Mouse (Mus musculus): ENCODE measurements around the gene Pak2.
"Not testable (repeated sequence)": the region's sequence is repeated elsewhere in the genome, so short reads cannot be mapped to it uniquely, and the experiment has no call there.

Pak2 gene

DNA sequence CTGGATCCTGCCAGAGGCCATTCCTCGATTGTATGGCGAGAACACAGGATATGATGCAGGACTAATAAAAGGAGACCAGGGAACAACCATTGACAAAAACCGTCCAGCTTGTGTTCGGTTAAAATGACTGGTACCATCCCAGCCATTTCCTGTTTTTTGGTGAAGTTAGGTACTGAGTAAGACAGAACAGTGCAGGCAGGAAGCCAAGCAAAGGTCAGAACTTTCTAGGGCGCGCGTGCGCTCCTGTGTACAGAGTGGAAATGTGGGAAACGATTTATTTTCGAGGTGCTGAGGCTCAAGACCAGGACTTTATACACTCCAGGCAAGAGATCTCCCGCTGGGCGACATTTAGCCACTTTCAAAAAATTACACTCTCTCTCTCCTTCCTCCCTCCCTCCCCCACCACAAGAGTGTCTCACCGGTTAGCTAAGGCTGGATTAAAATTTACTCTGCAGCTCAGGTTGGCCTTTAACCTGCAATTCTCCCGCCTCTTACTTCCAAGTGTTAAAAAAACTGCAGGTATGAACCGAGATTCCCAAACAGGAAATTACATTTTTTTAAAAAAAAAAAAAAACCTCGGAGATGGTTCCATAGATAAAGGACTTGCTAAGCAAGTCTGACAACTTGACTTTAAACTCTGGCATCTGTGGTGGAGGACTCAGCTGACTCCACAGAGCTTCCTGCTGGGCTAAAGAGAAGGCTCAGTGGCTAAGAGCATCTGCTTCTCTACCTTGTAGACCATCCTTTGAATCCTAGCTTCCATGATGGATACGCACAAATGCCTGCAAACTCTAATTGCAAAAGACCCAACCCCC, 8.7 kb upstream of the Pak2 start:
- DNase-seq: peak; percentile 37

DNA sequence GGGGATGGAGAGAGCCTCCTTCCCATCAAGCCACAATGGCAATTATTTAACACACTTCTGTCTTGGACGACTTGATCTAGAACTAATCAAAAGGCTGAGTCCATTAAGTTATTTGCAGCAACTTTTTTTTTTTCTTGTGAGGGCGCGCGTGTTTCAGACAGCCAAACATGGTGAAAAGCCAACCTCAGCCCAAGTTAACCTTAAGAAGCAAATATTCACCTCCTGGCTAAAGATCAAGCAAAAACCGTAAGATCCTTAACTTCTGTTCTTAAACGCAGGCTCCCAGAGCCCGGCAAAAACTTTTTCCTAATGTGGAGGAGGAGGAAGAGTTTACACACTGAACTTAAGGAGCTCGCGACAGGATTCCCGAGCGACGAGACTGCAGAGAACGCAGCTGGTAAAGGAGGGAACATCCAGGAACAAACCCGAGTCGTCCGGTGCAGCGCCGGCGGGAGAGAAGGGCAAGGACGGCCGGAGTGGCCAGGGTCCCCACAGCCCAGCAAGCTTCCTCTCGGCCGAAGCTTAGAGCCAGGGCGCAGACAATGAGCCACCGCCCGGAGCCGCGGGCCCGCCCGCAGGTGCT, 643 bp downstream of the Pak2 start:
- peak; percentile 48 for DNase-seq

DNA sequence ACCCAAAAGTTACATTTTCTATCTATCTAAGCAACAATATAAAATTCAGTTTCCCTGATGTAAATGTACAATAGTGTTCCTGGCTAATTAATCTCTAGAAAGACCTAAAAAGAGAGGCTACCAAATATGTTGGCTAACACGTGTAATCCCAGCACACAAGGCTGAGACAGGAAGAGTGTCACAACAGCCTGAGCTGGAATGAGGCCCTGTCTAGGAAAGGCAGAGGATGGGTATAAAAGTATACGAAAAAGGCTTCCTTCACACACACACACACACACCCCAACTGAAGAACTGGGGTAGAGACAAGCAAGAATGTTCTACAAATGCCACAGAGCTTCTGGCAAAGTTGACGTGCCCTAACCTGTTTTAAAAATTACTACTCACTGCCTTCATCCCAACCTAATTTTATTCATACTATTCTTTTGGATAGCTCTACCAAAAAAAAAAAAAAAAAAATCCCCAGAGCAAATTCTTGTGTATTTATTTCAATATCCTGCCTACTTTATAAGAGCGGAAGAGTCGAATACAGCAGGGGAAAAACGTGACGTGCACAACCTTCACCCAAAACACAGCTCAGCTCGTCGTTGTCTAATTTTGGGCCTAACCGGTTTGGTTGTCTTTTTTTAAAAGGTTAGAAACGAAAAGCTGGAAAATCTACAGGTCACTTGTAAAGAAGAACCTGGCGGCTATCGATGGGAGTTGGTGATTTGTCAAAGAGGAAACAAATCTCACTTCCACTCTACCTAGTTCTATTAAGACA, 1.3 kb downstream of the Pak2 start:
- no peak for DNase-seq

DNA sequence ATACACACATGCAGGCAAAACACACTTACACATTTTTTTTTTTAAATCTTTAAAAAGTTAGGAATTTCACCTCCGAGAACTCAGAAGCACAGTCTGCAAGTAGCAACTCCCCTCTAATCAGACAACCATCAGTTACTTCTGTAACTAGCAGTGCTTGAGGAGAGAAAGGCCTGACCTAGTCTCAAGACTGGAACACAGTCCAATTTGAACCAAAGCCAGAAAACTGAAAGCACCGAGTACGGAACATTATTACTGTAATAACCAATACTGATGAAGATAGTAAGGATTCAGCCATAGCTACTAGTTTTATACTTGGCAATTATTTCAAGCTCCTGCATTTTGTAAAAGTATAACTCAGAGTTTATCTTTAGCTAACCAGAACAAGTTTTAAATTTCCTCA, 2.7 kb downstream of the Pak2 start:
- DNase-seq: no peak

DNA sequence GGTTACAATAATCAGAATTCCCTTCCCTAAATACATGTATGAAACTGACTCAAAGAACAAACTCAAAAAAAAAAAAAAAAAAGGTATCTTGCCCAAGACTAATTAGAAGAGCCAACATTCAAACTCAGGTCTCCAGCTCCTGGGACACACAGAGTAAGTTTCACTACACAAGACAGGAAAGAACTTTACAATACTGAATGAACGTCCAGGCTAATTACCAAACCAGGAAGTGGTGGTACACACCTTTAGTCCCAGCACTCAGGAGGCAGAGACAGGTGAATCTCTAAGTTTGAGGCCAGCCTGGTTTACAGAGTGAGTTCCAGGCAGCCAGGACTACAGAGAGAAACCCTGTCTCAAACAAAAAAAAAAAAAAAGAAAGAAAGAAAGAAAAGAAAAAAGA, 3.4 kb downstream of the Pak2 start:
- DNase-seq: no peak

DNA sequence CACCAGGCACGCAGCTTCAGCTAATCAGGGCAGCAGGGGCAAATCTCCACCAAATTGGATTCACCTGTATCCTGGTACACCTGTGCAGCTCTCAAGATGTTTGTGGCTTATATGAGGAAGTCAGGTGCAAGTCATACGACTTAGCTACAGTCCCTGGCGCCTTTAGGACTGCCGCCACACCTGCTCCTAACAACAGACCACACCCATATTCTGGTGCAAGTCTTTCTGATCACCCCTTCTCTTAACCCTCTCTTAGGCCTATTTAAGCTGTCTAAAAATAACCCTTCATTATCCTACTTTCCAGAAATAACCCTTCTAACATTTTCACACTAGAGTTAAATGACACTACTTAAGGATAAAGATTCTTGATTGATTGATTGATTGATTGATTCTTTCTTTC, 9.1 kb downstream of the Pak2 start:
- DNase-seq: not testable (repeated sequence)

DNA sequence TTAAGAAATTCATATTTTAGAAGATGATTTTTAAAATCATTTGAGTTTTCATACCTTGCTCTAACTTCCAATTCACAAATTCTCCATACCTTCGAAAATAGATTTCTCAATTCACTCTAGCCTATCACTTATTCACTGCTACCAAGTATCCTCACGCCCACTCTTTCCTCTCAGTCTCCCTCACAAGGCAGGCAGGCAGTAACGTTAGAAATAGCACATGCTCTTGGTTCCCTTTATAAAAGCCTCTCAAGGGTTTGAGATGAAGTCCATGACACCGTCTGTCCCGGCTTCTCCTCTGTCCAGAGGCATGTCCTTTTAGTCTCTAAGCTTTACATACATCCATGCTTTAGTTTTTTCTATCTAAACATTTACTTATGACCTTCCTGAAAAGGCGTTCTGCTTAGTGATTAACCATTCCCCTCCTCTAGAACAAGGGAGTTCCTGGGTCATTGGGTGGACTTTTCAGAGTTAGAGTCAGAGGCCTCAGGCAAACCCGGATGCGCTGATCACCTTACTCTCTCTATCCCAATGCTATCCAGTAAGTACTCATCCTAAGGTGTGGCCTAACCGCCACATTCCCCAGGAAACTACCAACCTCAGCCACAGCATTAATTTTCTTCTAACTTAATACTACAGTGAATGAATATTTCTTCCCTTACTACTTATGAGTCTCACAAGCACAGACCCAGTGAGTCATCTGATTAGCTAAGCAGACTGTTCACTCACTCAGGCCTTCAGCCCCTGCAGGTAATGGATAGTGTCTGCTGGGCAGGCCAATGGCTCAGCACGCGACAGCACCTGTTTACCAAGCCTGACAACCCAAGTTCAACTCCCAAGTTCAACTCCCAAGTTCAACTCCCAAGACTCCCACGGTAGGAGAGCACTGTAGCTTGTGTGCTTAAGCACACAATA, 10.5 kb downstream of the Pak2 start:
- DNase-seq: no peak

DNA sequence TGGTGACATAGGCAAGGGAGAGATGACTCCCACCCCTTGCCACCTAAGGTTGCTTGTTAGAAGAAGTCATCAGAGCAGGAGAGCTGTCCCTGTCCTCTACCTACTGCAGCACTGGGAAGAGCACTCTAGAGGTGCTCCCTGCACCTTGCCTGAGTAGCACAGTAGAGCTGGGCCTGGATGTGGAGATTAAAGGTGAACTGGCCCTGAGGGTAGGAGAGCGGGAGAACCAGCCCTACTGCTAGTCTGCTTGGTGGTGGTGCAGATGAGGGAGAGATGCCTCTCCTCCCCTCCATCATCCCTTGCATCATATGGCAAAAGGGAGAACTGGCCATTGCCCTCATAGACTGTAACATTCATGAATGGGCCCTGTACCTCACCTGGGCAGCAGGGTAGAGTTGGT, 12.2 kb downstream of the Pak2 start:
- no peak for DNase-seq

DNA sequence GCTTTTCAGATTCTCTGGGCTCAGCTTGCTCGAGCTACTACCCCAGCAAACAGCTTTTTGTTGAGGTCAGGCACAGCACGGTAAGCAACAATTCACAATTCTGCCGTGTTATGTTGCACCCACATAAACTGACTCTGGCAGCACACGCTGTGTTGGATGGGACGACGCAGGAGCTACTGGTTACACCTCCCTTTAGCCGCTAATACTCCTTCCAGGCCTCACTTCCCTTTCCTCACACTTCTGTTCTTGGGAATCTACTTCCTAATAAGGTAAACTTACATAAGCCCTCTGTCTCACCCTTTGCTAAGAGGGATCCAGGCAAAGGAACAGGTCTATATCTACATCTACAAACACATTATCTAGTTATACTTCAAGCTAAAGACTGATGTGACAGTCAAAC, 15.2 kb downstream of the Pak2 start:
- DNase-seq: no peak

DNA sequence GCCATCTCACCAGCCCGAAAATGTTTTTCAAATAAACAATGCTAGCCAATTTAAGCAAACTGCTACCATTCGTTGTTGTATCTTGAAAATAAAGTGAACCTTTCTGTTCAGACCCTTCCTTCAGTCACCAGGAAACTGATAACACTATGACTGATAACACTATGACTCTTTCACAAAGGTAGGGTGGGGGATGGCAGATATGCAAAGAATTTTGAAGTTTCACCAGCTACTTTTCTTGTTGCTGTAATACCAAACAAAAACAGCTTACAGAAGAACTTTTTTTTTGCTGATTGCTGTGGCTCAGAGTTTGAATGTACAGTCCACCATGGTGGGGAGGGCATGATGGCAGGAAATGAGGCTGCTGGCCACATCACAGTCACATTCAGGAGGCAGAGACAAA, 16.9 kb downstream of the Pak2 start:
- DNase-seq: no peak

DNA sequence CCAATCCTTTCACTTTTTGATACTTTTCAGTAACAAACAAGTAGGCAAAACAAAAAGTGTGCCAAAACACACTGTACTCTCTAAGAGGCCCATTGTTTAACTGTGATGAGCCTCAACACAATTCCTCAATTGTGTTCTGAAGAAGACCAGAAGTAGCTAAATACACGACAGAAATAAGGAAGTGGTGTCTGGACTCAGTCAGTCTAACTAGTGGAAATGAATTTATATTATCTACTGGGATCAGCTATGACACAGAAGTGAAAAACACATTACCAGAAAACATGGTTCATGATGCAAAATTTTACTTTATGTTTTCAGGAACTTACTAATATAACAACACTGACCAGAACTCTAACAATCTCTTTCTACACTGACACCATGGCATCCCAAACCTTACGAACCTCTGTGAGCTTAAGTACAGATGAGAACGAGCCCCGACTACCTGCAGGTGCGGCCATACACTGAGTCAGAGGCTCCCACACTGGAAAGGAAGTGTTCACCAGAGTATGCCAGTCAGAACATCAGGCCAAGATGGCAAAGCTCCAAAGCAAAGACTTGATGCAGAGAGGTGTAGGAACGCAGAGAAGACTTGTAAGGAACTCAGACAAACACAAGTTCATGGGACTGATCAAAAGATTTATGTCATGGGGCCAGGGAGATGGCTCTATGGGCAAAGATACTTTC, 19.2 kb downstream of the Pak2 start:
- peak; percentile 22 for DNase-seq

DNA sequence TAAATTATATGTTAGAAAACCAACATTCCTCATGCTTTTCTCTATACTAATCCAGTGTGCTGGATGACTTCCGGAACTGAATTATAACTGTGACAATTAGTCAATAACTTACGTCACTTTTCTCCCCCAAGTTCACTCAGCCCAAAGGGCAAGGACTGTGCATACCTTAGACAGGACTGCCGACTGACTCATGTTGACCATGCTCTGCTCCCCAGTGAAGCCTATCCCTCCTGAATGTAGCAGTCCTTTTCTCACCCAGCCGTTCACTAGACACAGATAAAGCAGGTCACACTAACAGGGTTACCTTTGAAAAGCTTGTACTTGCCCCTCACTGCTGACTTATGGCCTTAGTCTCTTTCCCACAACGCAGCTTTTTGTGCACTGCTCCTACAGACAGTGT, 20.3 kb downstream of the Pak2 start:
- DNase-seq: no peak

DNA sequence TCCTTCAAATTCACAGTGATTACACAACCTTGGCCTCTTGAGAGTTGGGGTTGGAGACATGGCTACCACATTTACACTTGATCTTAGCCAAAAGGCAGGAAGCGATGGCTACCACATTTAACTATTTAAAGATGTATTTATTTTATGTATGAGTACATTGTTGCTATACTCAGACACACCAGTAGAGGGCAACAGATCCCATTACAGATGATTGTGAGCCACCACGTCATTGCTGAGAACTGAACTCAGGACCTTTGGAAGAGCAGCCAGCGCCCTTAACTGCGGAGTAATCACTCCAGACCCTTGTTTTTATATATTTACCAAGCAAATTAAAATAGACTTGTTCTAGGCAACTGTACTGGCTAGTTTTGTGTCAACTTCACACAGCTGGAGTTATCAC, 36.8 kb downstream of the Pak2 start:
- no peak for DNase-seq

DNA sequence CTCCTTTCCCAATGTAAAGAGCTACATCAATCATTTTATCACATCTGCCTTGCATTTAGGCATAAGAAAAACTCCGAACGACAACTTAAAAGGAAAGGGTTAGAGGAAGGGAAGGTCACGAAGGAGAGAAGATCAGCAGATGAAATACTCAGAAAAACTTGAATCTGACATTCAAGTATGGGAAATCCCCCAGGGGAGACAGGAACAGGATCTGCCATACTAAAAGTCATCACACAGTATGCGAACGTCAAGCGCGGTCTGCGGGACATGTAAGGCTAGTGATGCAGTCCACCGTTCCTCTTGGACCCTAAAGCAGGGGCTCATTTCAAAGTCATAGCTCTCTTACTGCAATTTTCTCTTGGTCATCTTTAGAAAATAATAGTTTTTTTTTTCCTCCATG, 59.5 kb downstream of the Pak2 start:
- DNase-seq: no peak

DNA sequence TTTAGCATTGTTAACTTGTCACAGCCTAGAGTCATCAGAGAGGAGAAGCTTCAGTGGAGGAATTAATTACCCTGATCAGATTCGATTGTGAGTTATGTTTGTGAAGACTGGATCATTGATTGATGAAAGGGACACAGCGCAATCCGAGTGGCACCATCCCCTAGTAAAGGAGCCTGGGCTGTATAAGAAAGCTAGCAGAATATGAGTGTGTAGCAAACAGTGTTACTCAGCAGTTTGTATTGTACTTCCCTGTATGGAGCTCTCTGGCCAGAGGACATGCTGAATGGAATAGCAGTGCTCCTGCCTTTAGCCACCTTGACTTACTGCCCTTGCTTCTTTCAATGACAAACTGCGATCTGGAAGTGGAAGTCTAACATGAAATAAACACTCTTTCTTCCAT, 68.8 kb downstream of the Pak2 start:
- no peak for DNase-seq

DNA sequence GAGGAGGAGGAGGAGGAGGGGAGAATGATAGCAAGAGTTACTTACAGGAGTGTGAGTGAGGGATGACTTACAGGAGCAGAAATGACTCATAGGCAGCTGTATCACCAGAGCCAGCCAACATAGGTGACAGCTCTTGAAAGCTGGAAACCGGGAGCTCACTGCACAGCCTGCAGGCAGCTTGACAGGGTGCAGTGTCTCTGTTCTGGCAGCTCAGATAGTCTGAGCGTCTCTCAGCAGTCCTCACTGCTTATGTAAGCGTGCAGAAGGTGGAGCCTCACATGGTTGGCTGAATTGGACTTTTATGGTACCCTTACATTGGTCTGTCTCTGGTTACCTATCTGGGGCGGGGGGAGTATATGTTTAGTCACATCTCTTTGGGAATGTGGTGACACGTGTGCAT, 69.2 kb downstream of the Pak2 start:
- DNase-seq: no peak

DNA sequence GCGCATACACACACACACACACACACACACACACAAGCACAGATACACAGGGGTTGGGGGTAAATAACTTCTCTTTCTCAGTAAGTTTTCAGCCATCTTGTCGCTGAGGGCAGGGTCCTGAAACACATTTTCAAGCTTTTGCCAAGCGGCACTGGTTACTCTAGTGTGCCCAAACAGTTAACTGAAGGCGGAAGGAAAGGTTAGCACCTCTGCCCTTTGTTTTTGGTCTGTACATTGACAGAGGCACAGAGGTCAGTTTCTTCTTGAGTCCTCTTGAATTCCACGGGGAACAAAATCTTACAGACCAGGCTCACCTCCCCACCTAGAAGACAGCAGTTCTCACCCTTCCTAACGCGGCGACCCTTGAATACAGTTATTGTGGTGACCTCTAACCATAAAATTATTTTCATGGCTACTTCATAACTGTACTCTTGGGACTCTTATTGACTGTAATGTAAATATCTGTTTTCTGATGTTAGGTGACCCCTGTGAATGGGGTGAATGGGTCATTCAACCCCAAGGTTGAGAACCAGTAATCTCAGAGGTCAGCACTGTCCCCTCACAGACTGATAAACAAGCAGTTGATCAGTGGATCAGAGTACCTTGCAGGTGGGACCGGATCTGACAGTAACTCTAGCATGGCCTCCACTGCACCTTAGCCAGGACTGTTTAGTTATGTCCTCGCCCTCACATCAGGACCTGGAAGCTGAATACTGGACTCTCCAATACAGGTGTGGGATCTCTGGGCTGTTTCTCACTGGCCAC, 70.4 kb downstream of the Pak2 start:
- DNase-seq: no peak

DNA sequence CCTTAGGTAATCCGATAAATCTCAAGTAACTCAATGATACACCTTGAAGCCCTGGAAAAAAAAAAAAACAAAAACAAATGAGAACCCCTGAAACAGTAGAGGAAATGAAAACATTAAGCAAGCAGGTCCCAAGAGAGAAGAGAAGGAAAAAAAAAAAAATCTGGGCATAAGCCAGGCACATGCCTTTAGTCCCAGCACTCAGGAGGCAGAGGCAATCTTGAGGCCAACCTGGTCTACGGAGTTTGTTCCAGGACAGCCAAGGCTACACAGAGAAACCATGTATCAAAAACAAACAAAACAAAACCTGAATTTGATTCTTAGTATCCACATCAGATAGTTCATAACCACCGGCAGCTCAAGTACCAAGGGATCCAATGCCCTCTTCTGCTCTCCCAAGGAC, 74.4 kb downstream of the Pak2 start:
- DNase-seq: no peak

DNA sequence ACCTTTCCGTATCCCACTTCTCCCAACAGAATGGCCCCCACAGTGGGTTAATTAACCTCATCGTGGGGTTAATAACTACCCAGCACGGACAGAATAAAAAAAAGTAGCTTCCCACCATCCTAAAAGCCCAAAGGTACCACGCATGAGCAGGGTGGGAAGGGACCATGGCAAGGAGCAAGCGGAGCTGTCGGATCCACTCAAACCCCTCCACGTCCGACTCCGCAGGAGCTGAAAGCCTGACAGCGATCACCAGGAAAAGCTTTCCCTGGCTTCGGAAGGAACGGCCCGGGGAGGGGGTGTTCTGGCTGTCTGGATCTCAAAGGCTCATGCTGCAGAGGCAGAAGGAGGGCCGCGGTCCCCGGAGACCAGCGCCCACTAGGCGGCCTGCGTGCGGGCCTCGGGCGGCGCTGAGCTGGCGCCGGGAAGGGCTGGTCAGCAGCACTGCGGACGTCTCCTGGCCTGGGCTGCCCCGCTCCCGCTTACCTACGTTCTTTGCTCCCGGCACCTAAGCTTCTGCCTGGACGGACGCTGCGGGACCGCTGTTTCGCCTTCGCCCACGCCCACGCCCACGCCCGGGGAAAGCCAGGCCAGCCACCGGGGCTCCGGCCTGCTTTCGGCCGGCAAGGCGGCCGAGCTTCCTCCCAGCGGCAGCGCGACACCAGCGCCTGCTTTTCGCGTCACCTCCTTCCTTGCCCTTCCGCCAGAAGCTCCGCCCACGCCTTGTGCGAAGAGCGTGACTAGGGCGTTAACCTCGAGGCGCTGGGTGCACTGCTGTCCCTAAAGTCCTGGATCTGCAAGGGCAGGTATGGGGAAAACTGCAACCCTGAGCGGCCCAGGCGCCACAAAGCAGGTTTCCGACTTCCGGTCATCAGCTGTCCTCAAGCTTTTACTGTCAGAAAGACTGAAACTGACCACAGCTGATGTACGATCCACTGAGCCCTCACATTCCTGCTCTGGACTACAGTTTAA, 76.3 kb downstream of the Pak2 start, which contains the start of gene Senp5:
Senp5 (minus strand) TSS at position 779 of the 969 bp plus-strand sequence.
- DNase-seq: peak; percentile 91

DNA sequence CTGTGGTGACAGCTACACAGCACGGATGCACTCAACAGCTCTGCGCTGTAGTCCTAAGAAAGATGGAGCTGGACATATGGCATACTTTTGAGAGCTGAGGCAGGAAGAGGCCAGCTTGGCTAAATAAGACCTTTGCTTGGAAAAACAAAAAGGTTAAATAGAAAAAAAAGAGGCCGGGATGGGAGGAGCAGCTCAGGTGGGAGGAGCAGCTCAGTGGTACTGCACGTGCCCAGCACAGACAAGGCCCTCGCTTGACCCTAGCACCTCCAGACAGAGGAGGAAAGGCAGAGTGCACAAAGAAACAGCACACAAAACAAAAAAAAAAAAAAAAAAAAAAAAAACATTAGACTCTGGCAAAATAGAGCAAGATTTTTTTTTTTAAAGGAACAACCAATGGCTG, 82.8 kb downstream of the Pak2 start:
- DNase-seq: no peak
